Mouse (Mus musculus) lung, postnatal 14 days (tissue): ENCODE measurements around the gene Sptbn1.

Experiments used
- DNase-seq: peaks from one replicate; pipeline ENCODE4 v3.0.0; 2021

Gene Sptbn1

GRCm38 (mm10) chr11:30251294-30251904 is 16.6 kb downstream of the Sptbn1 start:
- no peak for DNase-seq

- no peak for DNase-seq
These were observed 18.4 kb downstream of the Sptbn1 start for GRCm38 (mm10) chr11:30249452-30250016.

GRCm38 (mm10) chr11:30247106-30247505 is 20.9 kb downstream of the Sptbn1 start:
- no peak for DNase-seq

GRCm38 (mm10) chr11:30246161-30246560 is 21.8 kb downstream of the Sptbn1 start:
- no peak for DNase-seq

- no peak for DNase-seq
These were observed 23.8 kb downstream of the Sptbn1 start for GRCm38 (mm10) chr11:30244172-30244571.

GRCm38 (mm10) chr11:30243591-30243990 is 24.4 kb downstream of the Sptbn1 start:
- DNase-seq: peak; percentile 57

GRCm38 (mm10) chr11:30240861-30241260 is 27.1 kb downstream of the Sptbn1 start:
- DNase-seq: no peak

GRCm38 (mm10) chr11:30237960-30238359 is 30.0 kb downstream of the Sptbn1 start:
- peak; percentile 50 for DNase-seq

GRCm38 (mm10) chr11:30236681-30237242 is 31.2 kb downstream of the Sptbn1 start:
- no peak for DNase-seq

- DNase-seq: no peak
These were observed 32.3 kb downstream of the Sptbn1 start for GRCm38 (mm10) chr11:30235666-30236065.

GRCm38 (mm10) chr11:30235218-30235617 is 32.8 kb downstream of the Sptbn1 start:
- no peak for DNase-seq

- no peak for DNase-seq
These were observed 34.0 kb downstream of the Sptbn1 start for GRCm38 (mm10) chr11:30233946-30234345.

GRCm38 (mm10) chr11:30232082-30232481 is 35.9 kb downstream of the Sptbn1 start:
- DNase-seq: peak; percentile 78

GRCm38 (mm10) chr11:30231336-30231735 is 36.6 kb downstream of the Sptbn1 start:
- no peak for DNase-seq

- no peak for DNase-seq
These were observed 37.6 kb downstream of the Sptbn1 start for GRCm38 (mm10) chr11:30230330-30230771.

GRCm38 (mm10) chr11:30226756-30227155 is 41.2 kb downstream of the Sptbn1 start:
- DNase-seq: no peak

- DNase-seq: no peak
These were observed 43.4 kb downstream of the Sptbn1 start for GRCm38 (mm10) chr11:30224599-30224998.

GRCm38 (mm10) chr11:30222636-30223035 is 45.3 kb downstream of the Sptbn1 start:
- no peak for DNase-seq

GRCm38 (mm10) chr11:30221043-30221442 is 46.9 kb downstream of the Sptbn1 start:
- DNase-seq: no peak

- DNase-seq: no peak
These were observed 49.6 kb downstream of the Sptbn1 start for GRCm38 (mm10) chr11:30218386-30218785.

- DNase-seq: no peak
These were observed 50.5 kb downstream of the Sptbn1 start for GRCm38 (mm10) chr11:30217496-30217895.

- DNase-seq: no peak
These were observed 56.1 kb downstream of the Sptbn1 start for GRCm38 (mm10) chr11:30211663-30212416.

GRCm38 (mm10) chr11:30211141-30211540 is 56.8 kb downstream of the Sptbn1 start:
- DNase-seq: no peak
